Mouse (Mus musculus) C3H10T1/2 (cell line): Measurements from ENCODE around the gene Csn1s2b. TPM values are rescaled to one million over a fixed set of nuclear protein-coding genes. Genes with fewer than 3 reads are reported as not detected.

Source experiments
- polyA plus RNA-seq, 2 experiments: library from polyadenylated mRNA; unstranded; fragments of >200 nt; fragmentation: generic; extraction: Trizol; gene quantifications; one replicate each; pipeline ENCODE4 v1.2.1; 2012; ENCODE audit warnings: missing spikeins in 2 of 2

Gene Csn1s2b
- not detected for polyA plus RNA-seq

DNA sequence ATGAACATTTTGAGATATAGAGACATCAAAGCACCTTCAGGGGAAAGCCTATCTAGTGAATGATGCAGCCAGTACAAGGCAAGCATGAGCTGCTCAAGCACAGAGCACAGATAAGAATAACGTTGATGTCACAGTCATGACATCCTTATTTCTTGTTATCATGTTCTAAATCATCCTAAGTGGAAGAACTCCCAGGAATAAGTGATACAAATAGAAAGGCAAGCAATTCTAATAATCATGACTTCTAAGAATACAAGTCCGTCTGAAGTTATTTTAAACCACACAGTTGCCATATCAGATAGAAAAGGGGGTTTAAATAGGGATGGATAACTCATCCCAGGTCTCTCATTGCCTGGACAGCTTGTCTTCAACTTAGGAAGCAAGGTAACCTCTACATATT lies at the start of gene Csn1s2b:
Gene Csn1s2b (plus strand): TSS at position 301 of the 400 bp plus-strand sequence.

GRCm38 (mm10) chr5:87774267-87774666 lies 33.6 kb upstream of the Csn1s2b start, which contains the start of gene Csn1s2a:
Gene Csn1s2a (plus strand): TSS chr5:87774567.

DNA sequence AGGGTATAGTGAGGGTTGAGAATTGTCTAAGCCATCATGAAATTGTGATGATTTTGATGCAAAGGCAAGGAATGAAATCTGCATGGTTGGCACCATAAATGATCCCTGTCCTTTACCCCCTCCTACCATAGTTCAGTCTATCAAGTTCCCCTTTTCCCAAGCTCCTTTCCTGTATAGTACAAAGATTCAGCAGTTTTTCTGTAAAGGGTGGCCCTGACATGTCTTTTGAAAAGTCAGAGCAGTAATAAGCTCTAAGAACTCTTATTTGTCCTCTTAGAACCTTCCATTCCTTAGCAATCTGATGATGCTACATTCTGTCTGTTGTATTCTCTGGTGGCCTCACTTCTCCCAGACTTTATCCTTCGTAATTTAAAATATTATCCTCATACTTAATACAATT lies 17.5 kb downstream of the Csn1s2b start, which contains the start of gene Prr27:
Gene Prr27 (plus strand): TSS at position 301 of the 400 bp plus-strand sequence.

Other genes with a start within 250 kb of the Csn1s2b start
- not detected for gene Sult1d1, start 239.1 kb upstream of the Csn1s2b start, polyA plus RNA-seq
- not detected for gene Sult1e1, start 216.5 kb upstream of the Csn1s2b start, polyA plus RNA-seq
- gene Csn1s1, start 141.9 kb upstream of the Csn1s2b start, polyA plus RNA-seq, result not detected
- not detected for gene Csn2, start 108.5 kb upstream of the Csn1s2b start, polyA plus RNA-seq
- not detected for gene Csn1s2a, start 33.5 kb upstream of the Csn1s2b start, polyA plus RNA-seq
- gene Prr27, start 17.6 kb downstream of the Csn1s2b start, polyA plus RNA-seq, result not detected
- not detected for gene Odam, start 76.9 kb downstream of the Csn1s2b start, polyA plus RNA-seq
- gene Csn3, start 117.5 kb downstream of the Csn1s2b start, polyA plus RNA-seq, result under 1 TPM in 1 of 2 experiments, not detected in 1; 0.08 TPM
- not detected for gene 2310003L06Rik, start 161.4 kb downstream of the Csn1s2b start, polyA plus RNA-seq
- not detected for gene Gm28434, start 161.4 kb downstream of the Csn1s2b start, polyA plus RNA-seq
- gene Cabs1, start 171.4 kb downstream of the Csn1s2b start, polyA plus RNA-seq, result not detected
- gene Smr3a, start 194.5 kb downstream of the Csn1s2b start, polyA plus RNA-seq, result not detected